Mouse (Mus musculus) neural tube, embryonic 12.5 days (tissue): Measurements from ENCODE around the gene 4921517D22Rik. TPM values are rescaled to one million over a fixed set of nuclear protein-coding genes. Genes with fewer than 3 reads are reported as not detected.

Experiments
- ATAC-seq: fragments of 200-750 bp; cut with Nextera tagmentation; 2 replicates; pipeline ENCODE4 v1.8.0; 2017; ENCODE audit warnings: low read depth, mild to moderate bottlenecking, moderate TSS enrichment, moderate library complexity; ENCODE audit not compliant: low FRiP score
- H3K27ac ChIP-seq: fragments of 300-500 bp; sonication (generic); 2 replicates; pipeline ENCODE4 v1.5.1; 2016
- H3K27me3 ChIP-seq: fragments of 300-500 bp; sonication (generic); replicated peaks from 2 replicates; pipeline ENCODE4 v1.6.1; 2016; ENCODE audit warnings: mild to moderate bottlenecking
- H3K36me3 ChIP-seq: fragments of 300-500 bp; sonication (generic); 2 replicates; pipeline ENCODE4 v1.6.1; 2016; ENCODE audit warnings: mild to moderate bottlenecking
- H3K4me1 ChIP-seq: fragments of 300-500 bp; sonication (generic); 2 replicates; pipeline ENCODE4 v1.6.1; 2016
- H3K4me2 ChIP-seq: fragments of 300-500 bp; sonication (generic); replicated peaks from 2 replicates; pipeline ENCODE4 v1.6.1; 2016; ENCODE audit warnings: mild to moderate bottlenecking
- H3K4me3 ChIP-seq: fragments of 300-500 bp; sonication (generic); 2 replicates; pipeline ENCODE4 v1.5.1; 2016
- H3K9ac ChIP-seq: fragments of 300-500 bp; sonication (generic); 2 replicates; pipeline ENCODE4 v1.6.1; 2016; ENCODE audit warnings: mild to moderate bottlenecking
- H3K9me3 ChIP-seq: fragments of 300-500 bp; sonication (generic); 2 replicates; pipeline ENCODE4 v1.6.1; 2016; ENCODE audit warnings: mild to moderate bottlenecking
- WGBS: fragments of 180-500 bp; shearing (Covaris S2); methylation state at CpG from one replicate; pipeline ENCODE4 v1.1.7; 2016; 5-methylcytosine and 5-hydroxymethylcytosine counted together
- polyA plus RNA-seq: library from polyadenylated mRNA; unstranded; fragments of >200 nt; fragmentation: Nextera tagmentation; extraction: Ambion mirVana; gene quantifications from 2 replicates; pipeline ENCODE4 v1.2.1, GENCODE M21; 2016

Gene 4921517D22Rik
- polyA plus RNA-seq, 1 experiment from 2014 or later: not detected

GRCm38 (mm10) chr13:59672248-59672647, 21.7 kb downstream of the 4921517D22Rik start:
- Histone ChIP-seq H3K4me2 (peak overlapping the region; percentile 28), H3K36me3 (0 out of 2 replicates have a peak, but pooled peaks cover 4% of the 10 kb centered on the region), H3K9me3 (no peaks in the 10 kb centered on the region), H3K4me3 (no peak overlapping the region), H3K27ac (peak overlapping the region; percentile 42; the same call in 1 of the 2 replicates), H3K27me3 (no peaks in the 10 kb centered on the region), H3K4me1 (peaks cover 13% of the 10 kb centered on the region), H3K9ac (no peak overlapping the region)
- no peak for ATAC-seq
- WGBS: 66% methylated on average over 6 of the region's 6 CpGs

- Histone ChIP-seq H3K36me3 (peaks cover 11% of the 10 kb centered on the region; the same call in 1 of the 2 replicates), H3K27me3 (no peaks in the 10 kb centered on the region), H3K4me1 (peaks cover 13% of the 10 kb centered on the region), H3K9me3 (no peaks in the 10 kb centered on the region), H3K4me2 (no peak overlapping the region), H3K4me3 (no peak overlapping the region), H3K9ac (no peak overlapping the region), H3K27ac (no peak overlapping the region)
- 66% methylated on average over 2 of the region's 2 CpGs for WGBS
- ATAC-seq: no peak
Measured at GRCm38 (mm10) chr13:59671521-59671920, 22.4 kb downstream of the 4921517D22Rik start.

DNA sequence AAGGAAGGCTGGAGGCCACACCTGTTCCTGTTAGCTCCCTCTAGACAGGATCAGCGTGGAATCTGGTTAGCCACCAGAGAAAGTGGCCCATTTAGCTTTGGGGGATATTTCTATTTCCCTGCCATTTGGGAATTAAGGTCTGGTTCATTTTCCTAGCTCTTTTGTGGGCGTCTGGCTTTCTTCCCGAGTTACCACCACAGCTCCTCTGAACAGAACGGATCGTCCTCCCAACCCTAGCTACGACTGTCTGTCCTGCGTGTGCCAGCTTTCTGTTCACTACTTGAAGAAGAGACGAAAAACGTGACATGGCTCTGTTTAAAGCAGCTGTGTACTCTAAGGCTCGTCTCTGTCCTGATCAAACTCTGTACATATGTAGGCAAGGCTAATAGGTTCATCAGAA, 24.0 kb downstream of the 4921517D22Rik start:
- Histone ChIP-seq H3K4me2 (no peak overlapping the region), H3K36me3 (peaks cover 22% of the 10 kb centered on the region), H3K4me1 (peaks cover 13% of the 10 kb centered on the region), H3K27ac (no peak overlapping the region), H3K9ac (no peak overlapping the region), H3K27me3 (no peaks in the 10 kb centered on the region), H3K9me3 (no peaks in the 10 kb centered on the region), H3K4me3 (no peak overlapping the region)
- 88% methylated on average over 10 of the region's 10 CpGs for WGBS
- ATAC-seq: no peak

DNA sequence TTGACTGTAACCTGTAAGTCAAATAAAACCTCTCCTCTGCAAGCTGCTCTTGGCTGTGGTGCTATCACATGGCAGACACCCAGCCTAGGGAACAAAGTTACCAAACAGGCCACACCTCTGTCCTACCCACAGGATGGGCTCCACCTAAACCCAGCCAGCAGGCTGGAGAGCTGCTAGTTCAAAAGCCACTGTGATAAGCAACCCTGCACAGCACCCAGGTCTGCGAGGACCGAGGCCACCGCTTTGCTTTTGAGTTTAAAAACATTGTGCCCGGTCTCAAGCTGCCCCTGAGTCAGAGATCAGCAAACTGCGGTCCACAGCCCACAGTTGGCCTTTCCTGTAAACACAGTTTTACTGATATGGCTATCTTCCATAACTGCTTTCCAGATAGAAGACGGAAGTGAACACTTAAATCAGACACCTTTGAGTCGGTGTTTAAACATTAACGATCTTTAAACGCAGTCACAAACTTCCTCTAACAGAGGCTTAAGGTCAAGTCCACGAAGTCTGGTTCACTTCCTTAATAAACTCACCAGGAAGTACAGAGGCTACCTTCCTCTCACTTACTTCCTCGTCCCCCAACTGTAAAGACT, 25.3 kb downstream of the 4921517D22Rik start:
- Histone ChIP-seq H3K27me3 (no peaks in the 10 kb centered on the region), H3K9me3 (no peaks in the 10 kb centered on the region), H3K4me3 (no peak overlapping the region), H3K9ac (no peak overlapping the region), H3K36me3 (peaks cover 36% of the 10 kb centered on the region), H3K4me1 (peaks cover 11% of the 10 kb centered on the region), H3K4me2 (no peak overlapping the region), H3K27ac (no peak overlapping the region)
- no peak for ATAC-seq
- 83% methylated on average over 11 of the region's 11 CpGs for WGBS

GRCm38 (mm10) chr13:59667763-59668162, 26.1 kb downstream of the 4921517D22Rik start:
- no peak overlapping the region for H3K27ac ChIP-seq
- WGBS: 92% methylated on average over 5 of the region's 5 CpGs
- H3K4me1 ChIP-seq: peaks cover 6% of the 10 kb centered on the region; the same call in 1 of the 2 replicates
- no peak overlapping the region for H3K4me2 ChIP-seq
- H3K4me3 ChIP-seq: no peak overlapping the region
- no peaks in the 10 kb centered on the region for H3K9me3 ChIP-seq
- no peak for ATAC-seq
- no peak overlapping the region for H3K9ac ChIP-seq
- H3K27me3 ChIP-seq: no peaks in the 10 kb centered on the region
- peaks cover 43% of the 10 kb centered on the region for H3K36me3 ChIP-seq

GRCm38 (mm10) chr13:59663939-59664712, 29.8 kb downstream of the 4921517D22Rik start:
- H3K9ac ChIP-seq: no peak overlapping the region
- 95% methylated on average over 19 of the region's 19 CpGs for WGBS
- no peak for ATAC-seq
- 0 out of 2 replicates have a peak, but pooled peaks cover 1% of the 10 kb centered on the region for H3K9me3 ChIP-seq
- no peak overlapping the region for H3K4me3 ChIP-seq
- H3K27ac ChIP-seq: no peak overlapping the region
- H3K4me2 ChIP-seq: no peak overlapping the region
- H3K27me3 ChIP-seq: no peaks in the 10 kb centered on the region
- peaks cover 75% of the 10 kb centered on the region for H3K36me3 ChIP-seq
- H3K4me1 ChIP-seq: no peaks in the 10 kb centered on the region

GRCm38 (mm10) chr13:59661966-59662365, 31.9 kb downstream of the 4921517D22Rik start:
- Histone ChIP-seq H3K27ac (no peak overlapping the region), H3K36me3 (peaks cover 86% of the 10 kb centered on the region), H3K27me3 (no peaks in the 10 kb centered on the region), H3K9ac (no peak overlapping the region), H3K4me2 (no peak overlapping the region), H3K4me1 (peaks cover 8% of the 10 kb centered on the region; the same call in 1 of the 2 replicates), H3K9me3 (peaks cover 4% of the 10 kb centered on the region; the same call in 1 of the 2 replicates), H3K4me3 (no peak overlapping the region)
- ATAC-seq: no peak
- WGBS: 96% methylated on average over 12 of the region's 12 CpGs

DNA sequence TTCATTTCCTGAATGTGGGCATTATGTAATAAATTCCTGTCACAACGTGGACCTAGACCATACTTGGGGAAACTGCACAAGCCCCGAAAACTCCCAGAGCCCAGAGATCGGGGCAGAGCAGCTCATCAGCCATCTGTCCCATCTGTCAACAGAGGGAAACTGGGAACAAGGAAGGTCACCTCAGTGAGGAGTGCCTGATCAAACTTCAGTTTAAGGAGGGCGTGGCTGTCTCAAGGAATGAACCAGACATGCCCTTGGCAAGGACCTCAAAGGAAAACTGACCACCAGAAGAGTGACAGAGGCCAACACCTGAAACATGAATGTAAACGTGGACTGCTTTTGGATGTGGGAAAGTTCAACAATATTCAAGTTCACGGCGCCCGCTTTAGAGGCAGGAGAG, 32.5 kb downstream of the 4921517D22Rik start:
- peaks cover 4% of the 10 kb centered on the region; the same call in 1 of the 2 replicates for H3K9me3 ChIP-seq
- no peak overlapping the region for H3K9ac ChIP-seq
- H3K27me3 ChIP-seq: no peaks in the 10 kb centered on the region
- no peak overlapping the region for H3K27ac ChIP-seq
- H3K4me1 ChIP-seq: peaks cover 14% of the 10 kb centered on the region
- no peak overlapping the region for H3K4me3 ChIP-seq
- no peak overlapping the region for H3K4me2 ChIP-seq
- WGBS: 91% methylated on average over 8 of the region's 8 CpGs
- no peak for ATAC-seq
- H3K36me3 ChIP-seq: peaks cover 80% of the 10 kb centered on the region

- peaks cover 74% of the 10 kb centered on the region for H3K36me3 ChIP-seq
- 96% methylated on average over 3 of the region's 3 CpGs for WGBS
Measured at GRCm38 (mm10) chr13:59660371-59660770, 33.5 kb downstream of the 4921517D22Rik start.

DNA sequence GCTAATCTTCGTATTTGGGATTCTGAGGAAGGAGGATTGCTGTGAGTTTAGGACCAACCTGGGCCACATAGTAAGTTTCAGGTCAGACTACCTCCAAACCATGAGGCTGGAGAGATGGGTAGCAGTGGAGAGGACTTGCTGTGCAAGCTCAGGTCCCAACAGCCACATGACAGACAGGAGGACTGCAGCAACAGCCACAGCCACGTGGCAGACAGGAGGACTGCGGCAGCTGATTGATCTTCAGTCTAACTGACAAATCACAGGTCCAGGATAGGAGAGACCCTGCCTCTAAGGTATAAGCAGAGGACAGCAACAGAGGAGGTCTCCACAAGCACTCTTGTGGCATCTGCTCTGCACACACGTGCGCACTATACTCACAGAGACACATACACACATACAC, 36.1 kb downstream of the 4921517D22Rik start:
- Histone ChIP-seq H3K27me3 (no peaks in the 10 kb centered on the region), H3K9ac (no peak overlapping the region), H3K27ac (no peak overlapping the region), H3K4me3 (no peak overlapping the region), H3K4me1 (peaks cover 35% of the 10 kb centered on the region), H3K9me3 (peaks cover 4% of the 10 kb centered on the region; the same call in 1 of the 2 replicates), H3K36me3 (peaks cover 50% of the 10 kb centered on the region), H3K4me2 (no peak overlapping the region)
- no peak for ATAC-seq
- whole genome bisulfite sequencing: 80% methylated on average over 5 of the region's 5 CpGs

More at GRCm38 (mm10) chr13:59660371-59660770, 33.5 kb downstream of the 4921517D22Rik start:
- H3K9me3 ChIP-seq: peaks cover 4% of the 10 kb centered on the region; the same call in 1 of the 2 replicates
- H3K4me3 ChIP-seq: no peak overlapping the region
- H3K27me3 ChIP-seq: no peaks in the 10 kb centered on the region
- H3K9ac ChIP-seq: no peak overlapping the region
- peaks cover 21% of the 10 kb centered on the region for H3K4me1 ChIP-seq
- ATAC-seq: no peak
- no peak overlapping the region for H3K4me2 ChIP-seq
- no peak overlapping the region for H3K27ac ChIP-seq

DNA sequence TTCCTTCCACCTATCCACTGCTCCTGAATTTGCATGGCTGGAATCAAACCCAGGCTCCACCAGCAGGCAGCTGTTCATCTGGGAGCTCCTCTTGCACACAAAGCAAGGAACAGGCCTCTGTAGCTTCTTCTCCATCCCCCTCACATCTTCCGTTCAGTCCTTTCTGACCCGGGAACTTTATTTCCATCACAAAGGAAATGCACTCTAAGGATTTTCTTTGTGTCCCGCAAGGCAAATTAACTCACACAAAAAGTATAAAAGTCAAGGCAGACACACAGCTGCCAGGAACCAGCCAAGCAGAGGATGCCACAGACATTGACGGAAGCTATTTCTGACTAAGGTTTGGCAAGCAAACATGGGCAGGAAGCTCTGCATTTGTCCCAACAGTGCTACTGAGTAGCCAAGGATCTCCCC, 36.9 kb downstream of the 4921517D22Rik start:
- Histone ChIP-seq H3K4me2 (0 out of 2 replicates have a peak overlapping the region, but pooled peaks have one; percentile 14), H3K36me3 (peaks cover 42% of the 10 kb centered on the region), H3K4me1 (peaks cover 42% of the 10 kb centered on the region), H3K27me3 (no peaks in the 10 kb centered on the region), H3K27ac (peak overlapping the region; percentile 16; the same call in 1 of the 2 replicates), H3K4me3 (no peak overlapping the region), H3K9me3 (peaks cover 4% of the 10 kb centered on the region; the same call in 1 of the 2 replicates), H3K9ac (0 out of 2 replicates have a peak overlapping the region, but pooled peaks have one; percentile 8)
- ATAC-seq: peak; percentile 68
- 31% methylated on average over 4 of the region's 4 CpGs for WGBS

DNA sequence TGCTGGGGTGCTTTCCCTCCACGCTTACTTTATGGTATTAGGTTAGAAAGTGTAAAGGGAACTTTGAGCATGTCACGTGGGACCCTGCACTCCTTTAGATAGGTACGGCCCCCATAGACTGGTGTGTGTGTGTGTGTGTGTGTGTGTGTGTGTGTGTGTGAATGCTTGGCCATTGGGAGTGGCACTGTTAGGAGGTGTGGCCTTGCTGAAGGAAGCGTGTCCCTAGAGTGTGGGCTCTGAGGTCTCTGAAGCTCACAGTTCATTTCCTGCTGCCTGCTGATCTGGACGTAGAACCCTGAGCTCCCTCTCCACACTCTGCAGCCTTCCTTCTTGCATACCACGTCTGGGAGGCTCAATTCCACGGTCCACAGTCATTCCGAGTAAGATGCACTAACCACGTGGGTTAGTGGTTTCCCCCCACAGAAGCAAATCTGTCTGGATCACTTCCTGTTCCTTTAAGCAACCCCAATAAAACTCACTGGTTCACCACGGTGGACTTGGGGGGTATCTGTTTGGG, 37.5 kb downstream of the 4921517D22Rik start:
- Histone ChIP-seq H3K9me3 (peaks cover 4% of the 10 kb centered on the region; the same call in 1 of the 2 replicates), H3K4me1 (peaks cover 44% of the 10 kb centered on the region), H3K27me3 (no peaks in the 10 kb centered on the region), H3K4me3 (no peak overlapping the region), H3K4me2 (0 out of 2 replicates have a peak overlapping the region, but pooled peaks have one; percentile 14), H3K9ac (0 out of 2 replicates have a peak overlapping the region, but pooled peaks have one; percentile 8), H3K27ac (0 out of 2 replicates have a peak overlapping the region, but pooled peaks have one; percentile 16), H3K36me3 (peaks cover 36% of the 10 kb centered on the region)
- no peak for ATAC-seq
- 64% methylated on average over 10 of the region's 10 CpGs for WGBS
